Mouse (Mus musculus): ENCODE measurements around the gene Jade3. TPM values are rescaled to one million over a fixed set of nuclear protein-coding genes. Genes with fewer than 3 reads are reported as not detected.

Gene Jade3
- polyA plus RNA-seq (2017; shearing (Covaris generic)), result 3.5 TPM

DNA sequence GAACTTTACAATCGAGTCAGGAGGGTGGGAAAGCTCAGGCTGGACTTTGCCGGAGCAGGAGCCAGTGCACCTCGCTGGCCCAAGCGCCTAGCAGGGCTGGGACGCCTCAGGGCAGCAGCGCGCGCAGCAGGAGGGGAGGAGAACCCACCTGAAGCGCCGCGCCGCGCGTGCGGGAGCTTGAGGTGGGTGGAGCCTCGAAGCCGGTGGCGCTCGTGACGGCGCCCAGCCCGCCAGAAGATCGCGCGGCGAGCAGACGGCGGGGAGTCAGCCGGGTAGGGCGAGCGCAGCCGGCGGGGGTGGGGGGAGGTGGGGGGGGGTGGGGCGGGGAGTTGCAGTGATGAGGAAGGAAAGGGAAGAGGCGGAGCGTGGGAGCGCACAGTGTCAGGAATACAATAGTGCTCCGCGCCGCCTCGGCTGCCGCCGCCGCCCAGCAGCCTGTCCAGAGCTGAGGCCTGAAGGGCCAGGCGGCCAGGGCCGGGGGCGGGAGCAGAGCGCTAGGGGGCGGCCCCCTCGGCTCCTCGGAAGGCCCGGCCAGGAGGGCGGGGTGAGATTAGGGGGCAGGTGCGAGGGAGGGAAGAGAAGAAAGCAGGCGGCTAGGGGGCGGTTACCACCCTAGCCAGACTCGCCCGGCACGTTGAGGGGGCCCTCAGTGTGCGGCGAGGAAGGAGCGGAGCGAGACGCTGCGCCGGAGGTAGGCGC, at the start of gene Jade3:
Gene Jade3 (plus strand): TSS at position 549 of the 699 bp plus-strand sequence.

DNA sequence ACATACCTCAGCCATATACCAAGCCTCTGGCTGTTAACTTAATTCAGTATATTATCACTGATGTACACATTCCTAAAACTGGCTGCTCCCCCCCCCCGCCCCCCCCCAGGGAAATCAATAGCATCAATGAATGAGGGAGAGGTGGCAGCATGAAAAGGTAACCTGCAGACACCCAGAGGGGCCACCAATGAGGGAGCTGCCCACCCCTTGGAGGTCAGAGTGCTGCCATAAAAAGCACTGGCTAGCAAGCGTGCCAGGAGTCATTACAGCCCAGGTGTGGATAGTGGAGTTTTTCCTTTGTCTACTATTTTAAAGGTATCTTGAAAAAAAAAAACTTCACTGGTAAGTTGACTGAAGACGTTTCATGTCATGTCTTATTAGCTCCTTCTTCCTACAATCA, 124.0 kb downstream of the Jade3 start, which contains the start of gene Rgn:
Gene Rgn (plus strand): TSS at position 256 of the 400 bp plus-strand sequence.

Other genes with a start within 250 kb of the Jade3 start
- gene Slc9a7, start 133.9 kb upstream of the Jade3 start, polyA plus RNA-seq (2017; shearing (Covaris generic)), result 20.8 TPM
- 13.0 TPM for gene Rp2, start 61.2 kb upstream of the Jade3 start, polyA plus RNA-seq (2017; shearing (Covaris generic))
- gene Rgn, start 124.1 kb downstream of the Jade3 start, polyA plus RNA-seq (2017; shearing (Covaris generic)), result not detected
- 65.1 TPM for gene Rbm10, start 191.8 kb downstream of the Jade3 start, polyA plus RNA-seq (2017; shearing (Covaris generic))
- gene Ndufb11, start 191.9 kb downstream of the Jade3 start, polyA plus RNA-seq (2017; shearing (Covaris generic)), result 175 TPM
- 238 TPM for gene Uba1, start 232.6 kb downstream of the Jade3 start, polyA plus RNA-seq (2017; shearing (Covaris generic))

Measured in CD4-positive, CD25-positive, alpha-beta regulatory T cell (primary cell).